Mouse (Mus musculus) E14TG2a.4 (cell line): ENCODE results near the gene Tspan5.

Source experiments
- CTCF ChIP-seq: conservative IDR thresholded peaks from 2 replicates; pipeline ENCODE4 v1.5.1; 2014; ENCODE audit warnings: low read length
- POU5F1 ChIP-seq: IDR thresholded peaks from 2 replicates; pipeline ENCODE4 v1.6.1; 2014; ENCODE audit warnings: low read length, borderline replicate concordance

DNA sequence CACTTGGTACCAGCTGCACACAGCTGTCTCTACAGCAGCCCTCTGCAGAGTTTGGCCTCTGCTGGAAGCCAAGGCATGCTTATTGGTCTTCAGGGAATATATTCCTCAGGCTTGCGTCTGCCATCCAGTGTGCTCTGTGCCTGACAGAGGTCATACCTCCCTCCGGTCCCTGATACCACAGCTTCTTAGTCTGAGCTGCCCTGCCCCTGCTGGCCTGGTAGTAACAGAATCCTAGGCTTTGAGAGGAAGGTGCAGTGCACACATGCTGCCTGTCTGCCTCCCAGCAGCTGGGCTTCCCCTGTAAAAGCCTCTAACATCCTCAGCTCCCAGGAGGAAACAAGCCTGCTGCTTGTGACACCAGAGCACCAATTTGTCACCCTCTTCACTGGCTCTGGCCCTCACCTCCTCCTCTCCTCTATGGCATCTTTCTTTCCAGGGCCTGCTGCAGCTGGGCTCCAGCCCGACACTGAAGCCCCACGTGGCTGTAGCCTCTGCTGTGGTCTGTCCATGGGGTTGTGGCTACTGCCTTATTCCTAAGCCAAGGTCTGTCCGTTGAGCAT lies 80.0 kb downstream of the Tspan5 start:
- TF ChIP-seq CTCF: no peak
- TF ChIP-seq POU5F1: no peak
